Mouse (Mus musculus) 3T3-L1 (cell line): ENCODE results near the gene Kif1bp.
A peak's percentile ranks its signal among the peaks of the same experiment; 100 is the strongest.
"Not testable (repeated sequence)": the region's sequence is repeated elsewhere in the genome, so short reads cannot be mapped to it uniquely, and the experiment has no call there.

Source experiments
- DNase-seq: peaks from one replicate; pipeline ENCODE4 v3.0.0-alpha.2; 2015; ENCODE audit warnings: low read depth, low spot score

The Kif1bp gene

GRCm38 (mm10) chr10:62511528-62511927 lies 66.7 kb downstream of the Kif1bp start:
- DNase-seq, result no peak

GRCm38 (mm10) chr10:62509032-62509656 lies 69.1 kb downstream of the Kif1bp start:
- no peak for DNase-seq

GRCm38 (mm10) chr10:62508459-62508858 lies 69.8 kb downstream of the Kif1bp start:
- DNase-seq, result no peak

- no peak for DNase-seq
Measured at GRCm38 (mm10) chr10:62507591-62508308, 70.5 kb downstream of the Kif1bp start.

- DNase-seq, result no peak
Measured at GRCm38 (mm10) chr10:62507071-62507470, 71.2 kb downstream of the Kif1bp start.

- no peak for DNase-seq
Measured at GRCm38 (mm10) chr10:62506019-62506556, 72.2 kb downstream of the Kif1bp start.

GRCm38 (mm10) chr10:62505224-62505983 lies 72.9 kb downstream of the Kif1bp start:
- DNase-seq, result no peak

DNA sequence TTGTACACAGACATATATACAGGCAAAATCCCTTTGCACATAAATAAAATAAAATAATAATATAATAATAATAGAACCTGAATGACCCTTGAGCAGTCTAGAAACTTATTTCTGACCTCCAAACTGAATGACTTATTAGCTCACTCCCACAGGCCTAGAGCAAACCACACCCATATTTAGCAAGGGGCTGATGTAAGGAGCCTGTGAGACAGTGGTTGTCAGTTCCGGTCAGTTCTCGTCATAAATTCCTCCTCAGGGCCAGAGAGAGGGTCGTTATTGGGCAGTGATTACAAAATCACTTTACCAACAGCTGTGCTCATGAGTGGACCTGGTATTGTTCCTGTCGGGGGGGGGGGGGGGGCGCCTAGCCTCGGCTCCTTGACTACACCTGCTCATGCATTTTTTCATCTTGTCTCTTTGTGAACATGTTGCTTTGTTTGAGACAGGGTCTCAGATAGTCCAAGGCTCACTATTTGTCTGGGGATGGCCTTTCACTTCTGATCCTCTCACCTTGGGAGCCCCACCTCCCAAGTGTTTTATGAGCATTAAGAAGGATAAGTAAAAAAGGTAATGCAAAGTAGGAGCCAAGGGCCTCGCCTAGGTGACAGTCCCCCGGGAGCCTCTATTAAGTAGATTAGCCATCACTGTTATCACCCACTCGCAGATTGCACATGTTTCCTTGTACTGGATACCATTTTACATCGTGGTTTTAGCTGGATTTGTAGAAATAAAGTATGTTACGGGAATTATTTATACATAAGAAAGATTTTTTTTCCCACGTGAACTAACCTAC lies 74.2 kb downstream of the Kif1bp start:
- DNase-seq, result no peak

- no peak for DNase-seq
Measured at GRCm38 (mm10) chr10:62503353-62503752, 74.9 kb downstream of the Kif1bp start.

GRCm38 (mm10) chr10:62501951-62502350 lies 76.3 kb downstream of the Kif1bp start:
- no peak for DNase-seq

DNA sequence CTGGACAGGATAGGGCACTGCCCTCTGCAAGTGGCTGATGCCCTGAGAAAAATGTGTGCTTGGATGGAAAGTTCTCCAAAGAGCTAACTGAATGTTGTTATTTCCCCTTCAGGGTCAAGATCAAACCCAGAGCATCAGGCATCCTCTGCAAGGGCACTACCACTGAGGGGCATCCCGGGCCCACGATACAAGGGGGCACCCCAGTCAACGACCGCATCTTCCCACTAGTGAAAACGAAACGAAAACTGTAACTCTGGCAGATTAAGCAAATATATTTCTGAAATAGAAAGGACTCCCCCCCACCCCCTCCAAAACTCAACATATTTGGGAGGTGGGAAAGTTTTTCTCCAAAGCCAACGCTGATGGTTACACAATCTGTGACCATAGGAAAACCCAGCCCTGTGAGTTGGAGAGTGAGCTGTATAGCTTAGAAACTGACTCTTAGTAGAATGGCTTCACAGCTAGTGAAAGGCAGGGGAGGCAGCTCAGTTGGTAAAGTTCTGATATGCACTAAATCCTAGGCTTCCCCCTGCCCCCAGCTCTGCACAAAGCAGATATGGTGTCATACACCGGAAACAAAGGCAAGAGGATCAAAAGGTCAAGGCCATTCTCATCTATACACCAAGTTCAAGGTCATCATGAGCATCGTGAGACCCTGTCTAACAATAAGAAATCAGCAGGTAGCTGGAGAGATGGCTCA lies 77.2 kb downstream of the Kif1bp start:
- no peak for DNase-seq

DNA sequence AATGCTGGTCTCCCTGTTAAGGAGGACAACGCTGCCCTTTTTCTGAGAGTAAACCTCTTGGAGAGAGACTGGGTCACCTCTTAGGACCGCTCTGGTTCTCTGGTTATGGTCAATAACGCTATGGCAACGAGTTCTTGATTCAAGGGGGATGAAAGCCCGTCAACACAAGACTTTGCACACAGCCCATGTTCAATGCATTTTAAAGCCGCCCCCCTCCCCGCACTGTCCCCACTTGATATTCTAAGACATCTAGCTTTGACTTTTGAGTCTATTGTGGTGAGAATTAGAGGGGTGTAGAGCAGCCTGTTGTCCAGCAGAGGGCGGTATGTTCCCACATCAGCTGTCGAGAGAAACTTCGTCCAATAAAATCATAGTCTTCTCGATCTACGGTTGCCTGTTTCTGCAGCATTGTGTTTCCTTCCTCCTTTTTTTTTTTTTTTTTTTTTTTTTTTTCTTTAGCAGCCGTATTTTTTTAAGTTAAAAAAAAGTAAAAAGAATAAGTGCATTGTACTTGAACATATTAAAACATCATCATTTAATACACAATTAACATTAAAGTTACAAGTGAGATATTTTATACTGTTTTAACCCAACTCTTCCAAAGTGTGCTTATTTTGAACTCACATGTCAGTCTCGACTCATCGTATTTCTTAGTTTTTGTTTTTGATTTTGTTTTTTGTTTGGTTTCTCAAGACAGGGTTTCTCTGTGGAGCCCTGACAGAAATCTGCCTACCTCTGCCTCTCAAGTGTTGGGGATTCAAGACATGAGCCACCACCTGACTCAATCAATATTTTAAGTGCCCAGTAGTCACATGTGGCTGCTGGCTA lies 78.0 kb downstream of the Kif1bp start:
- DNase-seq, result peak; percentile 84

GRCm38 (mm10) chr10:62491681-62492080 lies 86.6 kb downstream of the Kif1bp start:
- DNase-seq, result not testable (repeated sequence)
